Mouse (Mus musculus): ENCODE data around the gene Rundc1. TPM values are rescaled to one million over a fixed set of nuclear protein-coding genes. Genes with fewer than 3 reads are reported as not detected.

Rundc1 gene
- polyA plus RNA-seq (2012; ENCODE audit: low replicate concordance): 9.5 and 10.3 TPM in 2 replicates

DNA sequence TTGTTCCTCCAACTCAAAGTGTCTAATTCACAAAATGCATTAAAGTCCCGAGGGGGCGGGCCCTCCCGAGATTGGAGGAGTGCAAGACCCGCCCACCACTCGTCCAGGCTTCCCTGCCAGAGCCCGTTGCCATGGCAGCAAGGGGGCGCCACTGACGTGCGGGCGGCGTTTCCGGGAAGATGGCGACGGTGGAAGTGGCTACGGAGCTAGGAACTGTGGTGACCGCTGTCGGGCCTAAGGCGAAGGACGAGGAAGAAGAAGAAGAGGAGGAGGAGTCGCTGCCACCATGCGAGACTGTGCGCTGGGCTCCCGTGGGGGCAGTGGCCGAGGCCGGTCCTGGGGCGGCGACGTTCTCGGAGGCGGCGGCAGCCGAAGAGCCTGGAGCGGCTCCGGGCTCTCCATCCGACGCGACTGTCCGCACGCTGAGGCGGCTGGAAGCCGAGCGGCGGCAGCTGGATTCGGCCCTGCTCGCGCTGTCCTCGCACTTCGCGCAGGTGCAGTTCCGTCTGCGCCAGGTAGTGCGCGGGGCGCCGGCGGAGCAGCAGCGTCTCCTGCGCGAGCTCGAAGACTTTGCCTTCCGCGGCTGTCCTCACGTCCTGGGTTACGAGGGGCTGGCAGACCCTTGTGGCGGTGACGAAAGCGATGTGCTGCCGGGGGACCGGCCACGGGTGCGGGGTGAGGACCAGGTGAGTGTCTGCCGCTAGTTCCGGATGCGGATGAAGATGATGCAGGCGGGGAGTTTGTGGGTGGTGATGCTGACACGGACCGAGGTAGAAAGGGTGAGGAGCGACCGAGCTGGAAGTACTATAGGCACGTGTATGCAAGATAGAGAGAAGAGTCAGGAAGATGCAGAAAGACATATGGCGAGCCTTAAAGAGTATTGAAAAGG is at the start of gene Rundc1, which contains the start of gene Ptges3l:
Gene Rundc1, plus strand, starts transcription at position 161 of the 889 bp plus-strand sequence.
Gene Ptges3l, minus strand, starts transcription at position 409 of the 889 bp plus-strand sequence.

DNA sequence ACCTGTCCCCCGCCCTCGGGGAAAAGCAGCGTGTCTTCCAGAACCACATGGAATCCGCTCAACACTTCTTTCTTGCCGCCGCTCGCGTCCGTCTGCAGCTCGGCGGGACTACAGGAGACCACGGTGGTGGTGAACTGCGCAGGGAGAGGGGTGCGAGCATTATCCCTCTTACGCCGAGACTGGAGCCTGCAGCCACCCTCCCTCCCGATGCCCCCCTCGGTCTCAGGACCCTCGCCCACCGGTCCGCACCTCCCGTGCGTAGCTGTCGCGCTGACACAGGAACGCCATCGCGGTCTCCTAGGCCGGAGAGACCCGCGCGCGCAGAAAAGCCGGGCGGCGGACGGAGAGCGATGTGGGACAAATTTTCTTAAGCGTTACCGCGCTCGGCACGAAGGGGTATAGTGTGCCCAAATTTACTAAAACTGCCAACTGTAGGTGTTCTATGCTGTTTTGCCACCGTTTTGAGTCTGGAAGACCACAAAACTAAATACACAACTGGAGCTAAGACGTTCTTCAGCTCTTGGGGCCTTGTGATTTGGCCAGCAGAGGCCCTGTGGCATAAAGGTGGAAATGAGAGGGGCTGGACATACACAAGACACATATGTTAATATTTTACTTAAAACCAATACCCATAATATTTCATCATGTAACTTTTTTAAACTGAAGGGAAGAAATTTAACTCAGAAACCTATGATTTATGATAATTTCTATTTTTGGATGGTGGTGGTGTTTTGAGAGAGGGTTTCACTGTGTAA is 7.6 kb upstream of the Rundc1 start, which contains the start of gene Aarsd1:
Gene Aarsd1, minus strand, starts transcription at position 515 of the 755 bp plus-strand sequence.

DNA sequence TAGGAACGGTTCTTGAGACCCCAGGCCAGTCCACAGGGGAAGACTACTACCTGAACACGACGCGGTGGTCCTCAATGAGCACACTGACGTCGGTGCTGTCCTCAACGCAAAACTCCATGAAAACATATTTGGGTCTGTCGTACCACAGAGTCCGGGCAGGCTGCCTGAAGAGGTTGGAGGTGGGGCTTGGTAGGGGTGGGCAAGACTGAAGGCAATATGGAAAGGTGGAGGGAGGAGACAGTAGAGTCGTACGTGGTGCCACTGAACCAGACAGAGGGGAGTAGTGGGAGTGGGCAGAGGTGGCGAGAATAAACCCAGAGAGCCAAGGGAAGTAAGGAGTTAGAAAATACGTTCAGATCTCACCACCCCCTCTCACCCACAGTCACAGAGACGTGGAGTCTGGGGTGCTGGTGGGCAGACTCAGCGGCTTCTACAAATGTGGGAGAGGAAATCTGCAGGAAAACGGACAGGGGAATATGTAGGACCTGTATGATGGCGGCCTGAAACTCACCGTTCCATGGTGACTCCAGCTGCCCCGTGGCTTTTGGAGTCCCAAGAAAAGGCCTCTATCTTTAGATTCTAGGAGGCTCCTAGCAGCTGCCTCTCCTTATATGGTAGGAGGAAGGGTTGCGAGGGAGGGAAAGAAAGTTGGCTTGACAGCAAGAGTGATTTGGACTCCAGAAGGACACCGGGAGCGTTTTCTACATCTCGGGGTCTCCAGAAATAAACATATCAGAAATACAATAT is 607 bp upstream of the Rundc1 start, which contains the start of gene Gm27029:
Gene Gm27029, minus strand, starts transcription at position 692 of the 747 bp plus-strand sequence.

DNA sequence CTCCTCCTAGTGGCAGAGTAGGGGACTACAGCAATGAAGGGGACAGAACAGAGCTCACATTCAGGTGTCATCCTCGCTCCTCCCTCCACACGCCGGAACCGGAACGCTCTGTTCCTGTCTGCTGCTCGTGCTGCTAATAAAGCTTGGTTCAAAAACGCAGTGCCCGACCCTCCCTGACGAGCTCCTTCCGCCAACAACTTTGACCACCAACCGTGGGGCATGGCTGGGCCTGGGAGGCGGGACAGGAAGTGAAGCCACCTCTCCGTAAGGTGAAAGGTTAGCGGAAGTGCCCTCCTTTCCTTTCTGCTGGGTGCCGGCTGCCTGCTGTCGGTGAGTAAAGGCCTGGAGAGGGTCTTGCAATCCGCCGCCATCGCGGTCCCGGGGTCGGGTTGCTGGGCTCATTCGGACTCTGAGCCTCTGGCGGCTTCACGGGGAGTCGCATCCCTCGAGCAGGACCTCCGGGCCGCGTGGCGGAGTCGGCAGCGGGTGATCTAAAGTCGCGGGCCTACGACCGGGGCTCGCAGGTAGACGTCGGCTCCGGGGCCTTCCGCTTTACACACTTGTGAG is 17.3 kb downstream of the Rundc1 start, which contains the start of gene Rpl27:
Gene Rpl27, plus strand, starts transcription at position 172 of the 567 bp plus-strand sequence.

DNA sequence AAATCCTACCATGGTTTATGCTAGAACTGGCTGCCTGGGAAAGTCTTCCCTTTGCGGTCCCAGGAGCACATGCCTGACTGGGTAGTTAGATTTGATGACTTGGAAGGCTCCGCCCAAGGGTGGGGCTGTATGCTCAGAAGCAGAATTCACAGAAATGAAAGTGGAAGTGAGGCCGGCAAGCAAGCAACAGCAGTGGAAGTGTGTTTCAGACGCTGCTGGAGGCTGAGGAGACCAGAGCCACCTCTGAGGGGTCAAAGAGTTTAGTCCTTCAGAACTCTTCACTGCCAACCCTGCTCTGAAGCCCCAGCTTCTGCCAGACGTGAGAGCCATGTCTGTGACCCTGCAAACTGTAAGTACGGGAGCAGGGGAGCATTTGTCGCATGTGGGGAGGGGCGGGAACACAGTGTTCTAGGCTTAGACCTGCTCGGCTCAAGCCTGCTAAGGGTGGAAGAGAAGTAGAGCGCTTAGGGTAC is 23.4 kb downstream of the Rundc1 start, which contains the start of gene Ifi35:
Gene Ifi35, plus strand, starts transcription at position 134 of the 473 bp plus-strand sequence.

DNA sequence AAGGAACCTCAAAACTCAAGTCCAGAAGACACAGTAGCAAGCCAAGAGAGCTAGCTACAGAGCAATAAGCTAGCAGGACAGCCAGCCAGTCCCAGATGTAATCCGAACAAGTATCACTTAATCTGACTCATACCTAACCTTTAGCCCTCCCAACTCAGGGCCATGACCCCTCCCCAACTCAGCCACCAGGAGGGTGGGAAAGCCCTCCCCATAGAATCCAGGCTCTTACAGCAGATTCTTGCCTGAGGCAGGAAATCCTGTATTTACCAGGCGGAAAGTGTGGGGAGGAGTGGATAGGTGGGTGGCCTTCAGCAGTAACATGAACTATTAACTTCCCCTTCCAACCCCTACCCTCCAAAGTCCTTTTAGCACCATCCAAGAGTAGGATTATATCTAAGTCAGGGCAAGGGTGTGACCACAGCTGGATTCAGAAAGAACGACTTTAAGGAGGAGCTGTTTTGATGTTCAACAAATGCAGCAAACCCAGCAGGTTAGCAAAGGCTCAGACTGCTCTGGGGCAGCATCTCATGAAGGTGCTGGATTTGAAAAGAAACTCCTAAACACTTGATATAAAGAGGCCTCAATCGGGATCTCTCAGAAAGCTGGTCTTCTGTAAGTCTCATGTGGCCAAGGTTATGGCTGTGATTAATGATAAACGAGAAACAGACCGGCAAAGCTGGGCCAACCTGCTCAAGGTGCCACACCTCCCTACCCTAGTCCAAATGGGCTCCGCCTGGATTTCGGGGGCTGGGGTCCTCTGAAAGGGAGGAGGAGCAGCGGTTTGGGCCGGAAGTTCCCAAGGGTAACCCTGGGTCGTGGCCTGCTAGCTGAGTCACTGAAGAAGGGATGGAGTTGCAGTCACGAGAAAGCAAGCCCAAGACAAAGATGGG is 39.6 kb downstream of the Rundc1 start, which contains the start of gene Rnd2:
Gene Rnd2, plus strand, starts transcription at position 789 of the 890 bp plus-strand sequence.

DNA sequence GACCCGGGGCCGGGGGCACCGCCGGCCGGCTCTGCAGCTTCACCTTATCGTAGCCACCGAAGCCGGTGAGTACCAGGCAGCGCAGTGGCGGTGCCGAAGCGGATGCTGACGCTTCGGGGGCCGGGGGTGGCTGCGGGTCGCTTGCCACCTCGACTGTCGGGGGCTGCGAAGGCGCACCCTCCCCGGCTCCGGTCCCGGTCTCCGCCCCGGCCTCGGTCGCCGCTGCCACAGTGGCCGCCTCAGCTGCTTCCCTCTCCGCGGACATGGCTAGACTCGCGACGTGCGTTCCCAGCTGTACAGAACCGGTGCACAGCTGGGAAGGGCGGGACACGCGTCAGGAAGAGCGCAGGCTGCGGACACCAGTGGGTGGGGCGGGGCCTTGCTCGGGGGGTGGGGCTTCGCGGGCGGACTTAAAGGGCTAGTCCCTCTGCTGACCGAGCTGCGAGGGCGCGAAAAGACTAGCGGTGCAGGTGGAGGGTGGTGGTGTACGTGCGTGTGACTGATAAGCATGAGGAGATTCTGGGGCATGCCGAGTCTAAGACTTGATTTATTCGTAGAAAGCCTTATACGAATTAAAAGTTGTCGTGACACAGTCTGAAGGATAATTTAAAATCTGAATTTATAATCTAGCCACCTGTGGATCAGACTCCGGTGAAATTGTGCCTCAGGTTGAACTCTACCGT is 41.1 kb downstream of the Rundc1 start, which contains the start of gene Vat1:
Gene Vat1, minus strand, starts transcription at position 362 of the 683 bp plus-strand sequence.

Other genes starting within 250 kb of the Rundc1 start
- 3.1 and 8.7 TPM in 2 replicates for gene Ccr10, start 249.6 kb upstream of the Rundc1 start, polyA plus RNA-seq (2012; ENCODE audit: low replicate concordance)
- gene Ezh1, start 198.6 kb upstream of the Rundc1 start, polyA plus RNA-seq (2012; ENCODE audit: low replicate concordance): 7.0 and 17.6 TPM in 2 replicates
- 0.96 and 3.7 TPM in 2 replicates for gene Ramp2, start 179.1 kb upstream of the Rundc1 start, polyA plus RNA-seq (2012; ENCODE audit: low replicate concordance)
- 96.8 and 109 TPM in 2 replicates for gene Vps25, start 171.4 kb upstream of the Rundc1 start, polyA plus RNA-seq (2012; ENCODE audit: low replicate concordance)
- 0.94 and 2.2 TPM in 2 replicates for gene Wnk4, start 164.5 kb upstream of the Rundc1 start, polyA plus RNA-seq (2012; ENCODE audit: low replicate concordance)
- gene Cntd1, start 146.1 kb upstream of the Rundc1 start, polyA plus RNA-seq (2012; ENCODE audit: low replicate concordance): 0.11 TPM in 1 of 2 replicates, not detected in the other
- 3.3 and 26.9 TPM in 2 replicates for gene Coa3, start 146.0 kb upstream of the Rundc1 start, polyA plus RNA-seq (2012; ENCODE audit: low replicate concordance)
- 108 and 173 TPM in 2 replicates for gene Becn1, start 122.8 kb upstream of the Rundc1 start, polyA plus RNA-seq (2012; ENCODE audit: low replicate concordance)
- gene Psme3, start 108.9 kb upstream of the Rundc1 start, polyA plus RNA-seq (2012; ENCODE audit: low replicate concordance): 39.0 and 47.2 TPM in 2 replicates
- gene Aoc2, start 100.0 kb upstream of the Rundc1 start, polyA plus RNA-seq (2012; ENCODE audit: low replicate concordance): 7.3 and 9.0 TPM in 2 replicates
- gene Aoc3, start 94.5 kb upstream of the Rundc1 start, polyA plus RNA-seq (2012; ENCODE audit: low replicate concordance): 0.10 and 0.11 TPM in 2 replicates
- not detected in 2 replicates for gene G6pc, start 57.5 kb upstream of the Rundc1 start, polyA plus RNA-seq (2012; ENCODE audit: low replicate concordance)
- 23.1 and 23.2 TPM in 2 replicates for gene Aarsd1, start 7.5 kb upstream of the Rundc1 start, polyA plus RNA-seq (2012; ENCODE audit: low replicate concordance)
- gene Gm27029, start 289 bp upstream of the Rundc1 start, polyA plus RNA-seq (2012; ENCODE audit: low replicate concordance): 0.30 and 2.2 TPM in 2 replicates
- gene Ptges3l, start 248 bp downstream of the Rundc1 start, polyA plus RNA-seq (2012; ENCODE audit: low replicate concordance): 1.2 and 4.5 TPM in 2 replicates
- 88.8 and 644 TPM in 2 replicates for gene Rpl27, start 17.2 kb downstream of the Rundc1 start, polyA plus RNA-seq (2012; ENCODE audit: low replicate concordance)
- gene Ifi35, start 23.3 kb downstream of the Rundc1 start, polyA plus RNA-seq (2012; ENCODE audit: low replicate concordance): 53.8 and 61.8 TPM in 2 replicates
- gene Rnd2, start 39.9 kb downstream of the Rundc1 start, polyA plus RNA-seq (2012; ENCODE audit: low replicate concordance): 0.97 and 1.5 TPM in 2 replicates
- 40.0 and 79.5 TPM in 2 replicates for gene Vat1, start 41.1 kb downstream of the Rundc1 start, polyA plus RNA-seq (2012; ENCODE audit: low replicate concordance)
- gene Brca1, start 126.9 kb downstream of the Rundc1 start, polyA plus RNA-seq (2012; ENCODE audit: low replicate concordance): 0.47 and 4.7 TPM in 2 replicates
- gene Nbr1, start 127.1 kb downstream of the Rundc1 start, polyA plus RNA-seq (2012; ENCODE audit: low replicate concordance): 70.1 and 109 TPM in 2 replicates
- 5.0 and 16.6 TPM in 2 replicates for gene Tmem106a, start 157.2 kb downstream of the Rundc1 start, polyA plus RNA-seq (2012; ENCODE audit: low replicate concordance)
- not detected in 2 replicates for gene Gm11634, start 174.2 kb downstream of the Rundc1 start, polyA plus RNA-seq (2012; ENCODE audit: low replicate concordance)
- gene Rdm1, start 202.1 kb downstream of the Rundc1 start, polyA plus RNA-seq (2012; ENCODE audit: low replicate concordance): 13.2 and 18.2 TPM in 2 replicates
- 11.1 and 18.4 TPM in 2 replicates for gene Arl4d, start 240.5 kb downstream of the Rundc1 start, polyA plus RNA-seq (2012; ENCODE audit: low replicate concordance)

All from hematopoietic multipotent progenitor cell, adult 10-12 weeks (in vitro differentiated cells).